Mouse (Mus musculus) layer of hippocampus, adult 6 months (tissue): ENCODE results near the gene Hbq1a. TPM values are rescaled to one million over a fixed set of nuclear protein-coding genes. Genes with fewer than 3 reads are reported as not detected.

ENCODE experiments used
- long read RNA-seq, 2 experiments: library from polyadenylated mRNA; unstranded; transcript quantifications; one replicate each; pipeline ENCODE4 v2.0.0; 2019 to 2020
- polyA plus RNA-seq: library from polyadenylated mRNA; unstranded; fragments of <200 nt; fragmentation: Nextera tagmentation; gene quantifications from 2 replicates; pipeline ENCODE4 v1.2.3, GENCODE M21; 2021

Gene Hbq1a
- polyA plus RNA-seq: 1.0 and 1.2 TPM in 2 replicates
- long read RNA-seq, experiment 1: 0 reads
- long read RNA-seq, experiment 2, transcript Hbq1a-201 (3 exons, 604 nt): major isoform, 5 of 6 reads
- long read RNA-seq, experiment 2, partial matches to known transcripts: 0 of 6 reads
- long read RNA-seq, experiment 2, other reads (novel, unspliced or antisense): 1 of 6 reads

DNA sequence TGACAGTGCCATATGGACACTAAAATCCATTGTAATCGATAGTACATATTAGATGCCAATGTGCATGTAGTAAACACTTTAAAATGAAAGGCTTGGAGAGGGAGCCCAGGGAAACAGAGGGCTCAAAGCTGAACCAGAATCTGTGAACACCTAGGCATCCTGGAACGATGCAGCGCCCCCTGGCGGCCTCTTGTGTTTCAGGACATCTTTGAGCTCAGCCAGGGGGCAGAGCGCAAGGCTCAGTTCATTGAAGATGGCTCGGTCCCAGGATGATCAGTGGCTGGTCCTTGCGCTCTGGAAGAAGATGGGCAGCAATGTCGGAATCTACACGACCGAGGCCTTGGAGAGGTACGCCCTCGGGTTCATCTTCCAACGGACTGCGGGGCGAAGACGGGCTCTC is at the start of gene Hbq1a:
TSS of gene Hbq1a (plus strand) at position 205 of the 400 bp plus-strand sequence.

DNA sequence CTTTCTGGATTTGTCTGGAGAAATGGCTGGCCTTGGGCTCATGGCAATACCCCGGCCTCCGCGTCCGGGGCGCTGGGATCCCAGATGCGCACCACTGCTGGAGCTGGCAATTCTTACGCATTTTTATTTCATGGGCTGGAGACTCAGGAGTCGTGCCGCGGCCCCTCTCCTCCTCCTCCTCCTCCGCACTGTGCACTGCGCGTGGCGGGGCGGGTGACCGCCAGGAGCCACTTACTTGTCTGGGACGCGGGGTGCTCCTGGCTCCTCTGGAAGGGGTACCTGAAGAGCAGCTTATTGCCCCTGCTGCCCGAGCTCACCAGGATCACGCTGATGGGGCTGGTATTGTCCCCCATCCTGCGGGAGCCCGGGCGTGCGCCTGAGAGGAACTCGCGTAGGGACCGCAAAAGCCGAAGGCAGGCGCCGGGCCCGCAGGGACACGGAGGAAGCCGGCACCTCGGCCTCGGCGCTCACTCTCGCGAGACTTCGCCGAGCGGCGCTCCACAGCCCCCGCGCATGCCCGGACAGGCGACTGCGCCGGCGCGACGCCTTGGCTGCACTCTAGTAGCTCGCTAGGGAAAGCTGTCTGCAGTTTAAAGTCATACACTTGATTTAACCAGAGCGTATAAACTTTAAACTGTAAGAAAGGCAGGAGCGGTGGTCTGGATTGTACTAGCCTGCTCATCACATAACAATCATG is 32.5 kb upstream of the Hbq1a start, which contains the start of gene Nprl3:
TSS of gene Nprl3 (minus strand) at position 520 of the 697 bp plus-strand sequence.

DNA sequence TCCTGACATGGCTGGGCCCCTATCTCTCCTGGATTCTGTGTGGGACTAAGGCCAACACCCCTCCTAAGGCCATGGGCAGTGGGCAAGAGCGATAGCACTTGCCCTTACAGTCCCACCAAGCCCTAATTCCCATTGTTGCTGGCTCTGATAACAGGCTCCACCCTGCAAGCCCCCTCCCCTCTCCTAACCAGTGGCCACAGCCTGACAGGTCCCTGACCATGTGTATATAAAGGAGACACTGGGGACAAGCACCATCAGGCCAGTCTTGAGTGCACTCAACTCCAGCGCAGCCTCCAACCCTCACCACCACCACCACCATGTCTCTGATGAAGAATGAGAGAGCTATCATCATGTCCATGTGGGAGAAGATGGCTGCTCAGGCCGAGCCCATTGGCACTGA is 23.5 kb upstream of the Hbq1a start, which contains the start of gene Hba-x:
TSS of gene Hba-x (plus strand) at position 54 of the 400 bp plus-strand sequence.

DNA sequence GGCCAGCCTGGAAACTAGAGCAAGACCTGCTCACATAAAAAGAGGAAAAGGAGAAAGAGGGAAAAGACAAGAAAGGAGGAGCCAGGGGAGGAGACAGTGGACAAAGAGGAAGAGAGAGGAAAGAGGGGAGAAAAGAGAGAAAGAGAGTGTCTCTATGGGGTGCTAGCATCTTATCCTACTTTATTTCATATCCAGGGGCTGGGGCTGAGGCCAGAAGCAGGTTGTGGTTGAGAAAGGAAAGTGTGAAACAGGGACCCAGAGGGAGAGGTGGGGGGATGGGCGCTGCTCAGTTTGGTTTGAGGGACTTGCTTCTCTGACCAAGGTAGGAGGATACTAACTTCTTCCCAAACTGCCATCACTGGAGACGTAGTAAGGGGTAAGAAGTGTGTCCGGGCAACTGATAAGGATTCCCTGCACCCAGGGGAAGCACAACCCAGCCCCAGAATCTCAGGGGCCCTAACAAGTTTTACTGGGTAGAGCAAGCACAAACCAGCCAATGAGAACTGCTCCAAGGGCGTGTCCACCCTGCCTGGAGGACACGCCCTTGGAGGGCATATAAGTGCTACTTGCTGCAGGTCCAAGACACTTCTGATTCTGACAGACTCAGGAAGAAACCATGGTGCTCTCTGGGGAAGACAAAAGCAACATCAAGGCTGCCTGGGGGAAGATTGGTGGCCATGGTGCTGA is 16.6 kb upstream of the Hbq1a start, which contains the start of gene Hba-a1:
TSS of gene Hba-a1 (plus strand) at position 421 of the 687 bp plus-strand sequence.

DNA sequence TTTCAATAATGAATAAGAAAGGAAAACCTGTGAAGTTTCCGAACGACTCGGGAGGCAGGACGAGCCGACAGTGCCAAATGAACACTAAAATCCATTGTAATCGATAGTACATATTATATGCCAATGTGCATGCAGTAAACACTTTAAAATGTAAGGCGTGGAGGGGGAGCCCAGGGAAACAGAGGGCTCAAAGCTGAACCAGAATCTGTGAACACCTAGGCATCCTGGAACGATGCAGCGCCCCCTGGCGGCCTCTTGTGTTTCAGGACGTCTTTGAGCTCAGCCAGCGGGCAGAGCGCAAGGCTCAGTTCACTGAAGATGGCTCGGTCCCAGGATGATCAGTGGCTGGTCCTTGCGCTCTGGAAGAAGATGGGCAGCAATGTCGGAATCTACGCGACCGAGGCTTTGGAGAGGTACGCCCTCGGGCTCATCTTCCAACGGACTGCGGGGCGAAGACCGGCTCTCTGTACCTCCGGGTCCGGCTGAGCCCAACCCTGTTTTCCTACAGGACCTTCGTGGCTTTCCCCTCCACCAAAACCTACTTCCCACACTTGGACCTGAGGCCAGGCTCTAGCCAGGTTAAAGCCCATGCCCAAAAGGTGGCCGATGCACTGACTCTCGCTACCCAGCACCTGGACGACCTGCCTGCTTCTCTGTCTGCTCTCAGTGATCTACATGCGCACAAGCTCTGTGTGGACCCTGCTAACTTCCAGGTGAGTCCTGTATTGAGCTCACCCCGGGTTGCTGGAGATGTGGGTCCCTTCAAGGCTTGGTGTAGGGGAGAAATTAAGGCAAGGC is 13.0 kb upstream of the Hbq1a start, which contains the start of gene Hbq1b:
TSS of gene Hbq1b (plus strand) at position 271 of the 798 bp plus-strand sequence.

DNA sequence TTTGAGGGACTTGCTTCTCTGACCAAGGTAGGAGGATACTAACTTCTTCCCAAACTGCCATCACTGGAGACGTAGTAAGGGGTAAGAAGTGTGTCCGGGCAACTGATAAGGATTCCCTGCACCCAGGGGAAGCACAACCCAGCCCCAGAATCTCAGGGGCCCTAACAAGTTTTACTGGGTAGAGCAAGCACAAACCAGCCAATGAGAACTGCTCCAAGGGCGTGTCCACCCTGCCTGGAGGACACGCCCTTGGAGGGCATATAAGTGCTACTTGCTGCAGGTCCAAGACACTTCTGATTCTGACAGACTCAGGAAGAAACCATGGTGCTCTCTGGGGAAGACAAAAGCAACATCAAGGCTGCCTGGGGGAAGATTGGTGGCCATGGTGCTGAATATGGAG is 3.7 kb upstream of the Hbq1a start, which contains the start of gene Hba-a2:
TSS of gene Hba-a2 (plus strand) at position 287 of the 400 bp plus-strand sequence.

DNA sequence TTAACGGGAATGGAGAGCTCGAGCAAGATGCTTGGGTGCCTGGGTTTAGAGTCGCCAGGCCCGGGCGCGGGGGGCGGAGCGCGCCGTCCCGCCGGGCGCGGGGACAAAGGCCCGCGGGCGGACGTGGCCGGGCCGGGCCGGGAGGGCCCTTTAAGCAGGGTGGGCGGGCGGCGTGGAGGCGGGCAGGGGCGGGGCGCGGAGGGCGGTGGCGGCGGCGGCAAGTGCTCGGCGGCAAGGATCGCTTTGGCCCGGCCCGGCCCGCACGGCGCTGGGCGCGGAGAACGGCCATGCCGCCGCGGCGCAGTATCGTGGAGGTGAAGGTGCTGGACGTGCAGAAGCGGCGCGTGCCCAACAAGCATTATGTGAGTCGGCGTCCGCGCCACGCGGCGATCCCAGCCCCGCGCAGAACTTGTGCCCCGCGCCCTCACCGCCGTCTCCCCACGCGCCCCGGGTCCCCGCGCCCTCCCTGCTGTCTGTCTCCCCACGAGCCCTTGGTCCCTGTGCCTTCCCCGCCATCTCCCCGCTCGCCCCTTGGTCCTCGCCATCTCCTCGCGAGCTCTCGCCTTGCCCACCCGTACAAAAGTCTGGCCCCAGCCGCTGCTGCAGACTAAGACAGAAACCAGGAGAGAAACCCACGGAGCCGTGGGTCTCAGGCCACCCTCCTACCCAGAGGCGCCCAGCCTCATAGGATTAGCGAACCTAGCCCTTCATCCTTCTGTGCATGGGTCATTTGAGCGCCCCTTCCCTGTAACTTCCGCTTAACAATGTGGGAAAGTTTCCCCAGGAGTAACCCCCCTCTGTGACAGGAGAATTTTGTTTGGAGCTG is 48.0 kb downstream of the Hbq1a start, which contains the start of gene Sh3pxd2b:
TSS of gene Sh3pxd2b (plus strand) at position 214 of the 826 bp plus-strand sequence.

Other genes starting within 250 kb of the Hbq1a start
- not detected in 2 replicates for gene Il9r, start 99.8 kb upstream of the Hbq1a start, polyA plus RNA-seq
- 64.4 and 68.4 TPM in 2 replicates for gene Snrnp25, start 94.7 kb upstream of the Hbq1a start, polyA plus RNA-seq
- 2.1 and 3.1 TPM in 2 replicates for gene Rhbdf1, start 77.8 kb upstream of the Hbq1a start, polyA plus RNA-seq
- gene Mpg, start 73.6 kb upstream of the Hbq1a start, polyA plus RNA-seq: 17.5 and 17.7 TPM in 2 replicates
- 59.4 and 67.1 TPM in 2 replicates for gene Nprl3, start 32.4 kb upstream of the Hbq1a start, polyA plus RNA-seq
- not detected in 2 replicates for gene Hba-x, start 23.7 kb upstream of the Hbq1a start, polyA plus RNA-seq
- gene Hba-a1, start 16.6 kb upstream of the Hbq1a start, polyA plus RNA-seq: 6.8 and 9.2 TPM in 2 replicates
- gene Hbq1b, start 13.1 kb upstream of the Hbq1a start, polyA plus RNA-seq: 0.92 TPM in 1 of 2 replicates, not detected in the other
- 11.4 and 18.1 TPM in 2 replicates for gene Hba-a2, start 3.6 kb upstream of the Hbq1a start, polyA plus RNA-seq
- gene Sh3pxd2b, start 47.8 kb downstream of the Hbq1a start, polyA plus RNA-seq: 1.6 and 1.8 TPM in 2 replicates
- gene Ubtd2, start 155.3 kb downstream of the Hbq1a start, polyA plus RNA-seq: 6.3 and 6.8 TPM in 2 replicates
- 0.54 and 1.7 TPM in 2 replicates for gene Efcab9, start 232.0 kb downstream of the Hbq1a start, polyA plus RNA-seq
- 1.5 and 1.7 TPM in 2 replicates for gene Stk10, start 233.2 kb downstream of the Hbq1a start, polyA plus RNA-seq